Mouse (Mus musculus): ENCODE data around the gene Cacnb4.

DNA sequence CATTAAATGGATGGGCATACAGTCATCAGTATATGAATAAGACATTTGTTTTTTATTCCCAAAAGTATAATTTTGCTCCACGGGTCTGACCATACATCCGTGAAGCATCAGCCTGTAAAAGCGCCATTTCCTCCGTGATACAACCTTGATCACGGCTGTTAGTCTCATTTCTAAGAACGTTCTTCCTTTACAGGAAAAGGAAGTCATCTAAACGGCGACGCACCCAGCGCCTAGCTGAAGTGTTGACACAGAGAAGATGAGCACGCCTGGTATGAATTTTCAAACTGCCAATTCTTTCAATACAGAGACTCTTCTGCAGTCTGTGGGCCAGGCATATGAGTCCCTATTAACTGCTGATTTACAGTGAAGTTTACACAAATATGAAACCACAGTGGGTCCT is 106.5 kb downstream of the Cacnb4 start:
- TF ChIP-seq CTCF (IDR thresholded peaks at IDR 0.05; ENCODE audit: insufficient read depth, low read length) (no peak), POLR2A (IDR thresholded peaks at IDR 0.05; ENCODE audit: borderline replicate concordance, extremely low read depth, low read depth, low read length) (no peak)
